Mouse (Mus musculus) cortical plate, adult 2 months (tissue): Measurements from ENCODE around the gene Dpep1. TPM values are rescaled to one million over a fixed set of nuclear protein-coding genes. Genes with fewer than 3 reads are reported as not detected.

Experiments
- H3K27ac ChIP-seq: fragments of 200-500 bp; 2 replicates; pipeline ENCODE4 v1.5.1; 2012; ENCODE audit warnings: low read length, control low read depth, inconsistent platforms; ENCODE audit not compliant: insufficient read depth
- H3K4me1 ChIP-seq: fragments of 200-500 bp; 2 replicates; pipeline ENCODE4 v1.6.1; 2011; ENCODE audit warnings: low read length; ENCODE audit not compliant: control insufficient read depth, insufficient read depth
- H3K4me3 ChIP-seq: fragments of 200-500 bp; 2 replicates; pipeline ENCODE4 v1.5.1; 2011; ENCODE audit warnings: mild to moderate bottlenecking, low read length, control low read depth; ENCODE audit not compliant: insufficient read depth
- CTCF ChIP-seq: fragments of 200-500 bp; IDR thresholded peaks from 2 replicates; pipeline ENCODE4 v1.5.1; 2011; ENCODE audit warnings: mild to moderate bottlenecking, control low read depth, low read length; ENCODE audit not compliant: insufficient read depth; ENCODE audit errors: extremely low read depth
- POLR2A ChIP-seq: fragments of 200-500 bp; IDR thresholded peaks from 2 replicates; pipeline ENCODE4 v1.6.1; 2011; ENCODE audit warnings: mild to moderate bottlenecking, low read length, control low read depth; ENCODE audit not compliant: insufficient read depth; ENCODE audit errors: extremely low read depth
- polyA plus RNA-seq: library from polyadenylated mRNA; depleted of rRNA; stranded (reverse); fragments of >200 nt; gene quantifications from 2 replicates; pipeline ENCODE4 v1.2.3, GENCODE M21; 2012; rRNA removed

The Dpep1 gene
- polyA plus RNA-seq, 1 experiment, result not detected

- no peak for TF ChIP-seq POLR2A
- no peak for TF ChIP-seq CTCF
These were observed 56.3 kb downstream of the Dpep1 start for GRCm38 (mm10) chr8:123242107-123242923.

GRCm38 (mm10) chr8:123243053-123243452, 57.0 kb downstream of the Dpep1 start:
- no peaks in the 10 kb centered on the region for H3K4me1 ChIP-seq
- no peak overlapping the region for H3K27ac ChIP-seq
- TF ChIP-seq CTCF (no peak), POLR2A (no peak)
- no peak overlapping the region for H3K4me3 ChIP-seq

More at GRCm38 (mm10) chr8:123242107-123242923, 56.3 kb downstream of the Dpep1 start:
- Histone ChIP-seq H3K27ac (no peak overlapping the region), H3K4me3 (no peak overlapping the region), H3K4me1 (no peaks in the 10 kb centered on the region)

GRCm38 (mm10) chr8:123244382-123244781, 58.3 kb downstream of the Dpep1 start:
- H3K4me1 ChIP-seq, result no peaks in the 10 kb centered on the region
- H3K27ac ChIP-seq, result no peak overlapping the region
- H3K4me3 ChIP-seq, result no peak overlapping the region
- TF ChIP-seq POLR2A, result no peak
- no peak for TF ChIP-seq CTCF

GRCm38 (mm10) chr8:123245543-123245942, 59.5 kb downstream of the Dpep1 start:
- TF ChIP-seq CTCF, result no peak
- no peak for TF ChIP-seq POLR2A
- H3K4me1 ChIP-seq, result no peaks in the 10 kb centered on the region
- H3K4me3 ChIP-seq, result no peak overlapping the region
- H3K27ac ChIP-seq, result no peak overlapping the region

- TF ChIP-seq CTCF (no peak), POLR2A (no peak)
These were observed 61.7 kb downstream of the Dpep1 start for GRCm38 (mm10) chr8:123247748-123248147.

GRCm38 (mm10) chr8:123248596-123248995, 62.6 kb downstream of the Dpep1 start:
- peaks cover 2% of the 10 kb centered on the region; the same call in 1 of the 2 replicates for H3K4me1 ChIP-seq
- no peak for TF ChIP-seq CTCF
- TF ChIP-seq POLR2A, result no peak
- no peak overlapping the region for H3K27ac ChIP-seq
- no peak overlapping the region for H3K4me3 ChIP-seq

More at GRCm38 (mm10) chr8:123247748-123248147, 61.7 kb downstream of the Dpep1 start:
- Histone ChIP-seq H3K27ac (no peak overlapping the region), H3K4me1 (peaks cover 2% of the 10 kb centered on the region; the same call in 1 of the 2 replicates), H3K4me3 (no peak overlapping the region)

GRCm38 (mm10) chr8:123250940-123251339, 64.9 kb downstream of the Dpep1 start:
- Histone ChIP-seq H3K4me1 (peaks cover 5% of the 10 kb centered on the region), H3K4me3 (no peak overlapping the region), H3K27ac (no peak overlapping the region)
- TF ChIP-seq POLR2A, result no peak
- no peak for TF ChIP-seq CTCF

Other genes with a start within 250 kb of the Dpep1 start
- gene Ankrd11, start 144.0 kb upstream of the Dpep1 start, polyA plus RNA-seq, result 99.7 and 106 TPM in 2 replicates
- 76.9 and 93.5 TPM in 2 replicates for gene Spg7, start 123.3 kb upstream of the Dpep1 start, polyA plus RNA-seq
- gene Rpl13, start 83.9 kb upstream of the Dpep1 start, polyA plus RNA-seq, result 1,008 and 1,076 TPM in 2 replicates
- 72.5 and 108 TPM in 2 replicates for gene Cpne7, start 68.9 kb upstream of the Dpep1 start, polyA plus RNA-seq
- gene Sult5a1, start 27.9 kb upstream of the Dpep1 start, polyA plus RNA-seq, result 0.10 and 0.87 TPM in 2 replicates
- gene Chmp1a, start 26.5 kb downstream of the Dpep1 start, polyA plus RNA-seq, result 126 and 130 TPM in 2 replicates
- gene Spata33, start 26.6 kb downstream of the Dpep1 start, polyA plus RNA-seq, result 8.4 and 9.7 TPM in 2 replicates
- 165 and 187 TPM in 2 replicates for gene Cdk10, start 38.6 kb downstream of the Dpep1 start, polyA plus RNA-seq
- gene Spata2l, start 50.0 kb downstream of the Dpep1 start, polyA plus RNA-seq, result 59.6 and 69.8 TPM in 2 replicates
- gene Zfp276, start 68.0 kb downstream of the Dpep1 start, polyA plus RNA-seq, result 28.4 and 30.9 TPM in 2 replicates
- 111 and 112 TPM in 2 replicates for gene Vps9d1, start 68.1 kb downstream of the Dpep1 start, polyA plus RNA-seq
- 3.9 and 4.8 TPM in 2 replicates for gene Fanca, start 132.3 kb downstream of the Dpep1 start, polyA plus RNA-seq
- 18.2 and 18.9 TPM in 2 replicates for gene Spire2, start 146.5 kb downstream of the Dpep1 start, polyA plus RNA-seq
- 659 and 685 TPM in 2 replicates for gene Tcf25, start 187.5 kb downstream of the Dpep1 start, polyA plus RNA-seq
- 0.02 and 0.06 TPM in 2 replicates for gene Mc1r, start 220.9 kb downstream of the Dpep1 start, polyA plus RNA-seq
- 491 and 518 TPM in 2 replicates for gene Tubb3, start 225.2 kb downstream of the Dpep1 start, polyA plus RNA-seq
- 42.8 and 43.2 TPM in 2 replicates for gene Def8, start 237.3 kb downstream of the Dpep1 start, polyA plus RNA-seq